Mouse (Mus musculus) bone marrow macrophage, adult 2 months (primary cell): ENCODE results near the gene Acot8. TPM values are rescaled to one million over a fixed set of nuclear protein-coding genes. Genes with fewer than 3 reads are reported as not detected.

ENCODE experiments used
- H3K27ac ChIP-seq: 2 replicates; pipeline ENCODE4 v1.5.1; 2012; ENCODE audit warnings: low read depth, low read length; ENCODE audit not compliant: insufficient read depth
- H3K4me1 ChIP-seq: 2 replicates; pipeline ENCODE4 v1.6.1; 2012; ENCODE audit warnings: low read length; ENCODE audit not compliant: control insufficient read depth, insufficient read depth
- H3K4me3 ChIP-seq: 2 replicates; pipeline ENCODE4 v1.5.1; 2012; ENCODE audit warnings: mild to moderate bottlenecking, low read length, moderate library complexity; ENCODE audit not compliant: insufficient read depth
- CTCF ChIP-seq: IDR thresholded peaks from 2 replicates; pipeline ENCODE4 v1.5.1; 2012; ENCODE audit warnings: low read depth, mild to moderate bottlenecking, low read length, moderate library complexity
- POLR2A ChIP-seq: IDR thresholded peaks from 2 replicates; pipeline ENCODE4 v1.6.1; 2012; ENCODE audit warnings: mild to moderate bottlenecking, low read depth, low read length, borderline replicate concordance
- polyA plus RNA-seq: library from polyadenylated mRNA; stranded (reverse); fragments of >200 nt; gene quantifications from 2 replicates; pipeline ENCODE4 v1.2.4, GENCODE M21; 2012; ENCODE audit not compliant: missing spikeins, insufficient read depth, insufficient read length

Acot8 gene
- polyA plus RNA-seq, 1 experiment = 26.8 TPM

DNA sequence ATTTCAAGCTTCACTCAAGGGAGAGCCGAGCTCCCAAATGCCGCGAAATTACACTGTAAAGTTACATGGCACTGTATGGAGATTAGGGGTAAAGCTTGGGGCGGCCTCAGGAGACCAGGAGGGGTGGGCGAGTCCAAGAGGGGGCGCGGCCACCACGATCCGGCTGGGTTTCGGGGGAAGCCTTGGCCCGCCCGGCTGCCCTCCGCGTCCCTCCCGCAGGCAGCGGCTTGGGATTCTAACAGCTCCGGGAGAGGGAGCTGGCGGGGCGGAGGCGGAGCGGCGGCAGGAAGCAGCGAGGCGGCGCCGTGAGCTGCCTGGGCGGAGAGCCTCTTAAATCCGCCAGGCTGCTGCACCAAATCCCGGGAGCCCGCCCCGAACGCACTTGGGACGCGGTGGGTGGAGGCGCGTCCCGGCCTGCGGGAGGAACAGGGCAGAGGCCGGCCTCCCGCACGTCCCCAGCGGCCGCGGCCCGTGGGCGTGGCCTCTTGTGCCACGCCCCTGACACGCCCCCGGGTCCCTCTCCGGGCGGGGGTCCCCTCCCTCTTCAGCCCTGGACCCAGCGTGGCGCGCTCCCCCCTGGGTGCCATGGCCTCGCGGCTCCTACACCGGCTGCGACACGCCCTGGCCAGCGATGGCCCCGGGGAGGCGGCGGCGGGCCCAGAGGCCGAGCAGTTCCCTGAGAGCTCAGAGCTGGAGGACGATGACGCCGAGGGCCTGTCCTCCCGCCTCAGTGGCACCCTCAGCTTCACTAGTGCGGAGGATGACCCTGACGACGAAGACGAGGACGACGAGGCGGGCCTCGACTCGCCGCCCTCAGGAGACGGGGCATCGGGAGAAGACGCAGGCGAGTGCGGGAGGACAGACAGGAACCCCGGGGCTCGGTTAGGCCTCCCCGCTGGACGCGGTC lies 18.9 kb downstream of the Acot8 start, which contains the start of gene Snx21:
Gene Snx21 (plus strand): TSS at position 343 of the 907 bp plus-strand sequence.
- Histone ChIP-seq H3K4me3 (peak within 1 kb of the TSS; percentile 70), H3K27ac (peak within 1 kb of the TSS; percentile 50), H3K4me1 (peaks cover 15% of the 10 kb centered on the region)
- TF ChIP-seq POLR2A = no peak
- no peak for TF ChIP-seq CTCF

DNA sequence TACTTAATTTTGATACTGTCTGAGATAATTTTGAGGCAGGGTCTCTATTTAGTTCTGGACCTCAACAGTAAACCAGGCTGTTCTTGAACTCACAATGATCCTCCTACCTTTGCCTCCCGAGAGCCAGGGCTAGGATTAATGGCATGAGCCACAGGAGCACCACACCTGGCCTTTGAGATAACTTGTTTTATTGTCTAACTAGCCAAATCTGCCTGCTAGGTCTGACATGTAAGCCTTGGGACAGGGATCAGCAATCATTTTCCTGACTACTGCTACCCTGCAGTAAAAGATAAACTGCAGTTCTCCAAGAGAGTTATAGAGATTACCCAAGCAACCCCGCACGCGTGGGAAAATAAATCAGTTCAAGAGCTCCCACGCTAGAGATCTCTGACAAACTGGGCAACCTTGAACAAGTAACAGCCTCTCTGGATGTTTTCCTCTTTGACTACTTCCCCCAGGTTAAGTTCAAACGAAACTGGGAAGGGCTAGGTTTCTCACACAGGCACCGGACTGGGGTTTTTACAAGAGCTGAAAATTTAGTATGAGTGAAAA lies 19.7 kb downstream of the Acot8 start:
- Histone ChIP-seq H3K4me3 (peak overlapping the region; percentile 70), H3K27ac (peak overlapping the region; percentile 50), H3K4me1 (peaks cover 10% of the 10 kb centered on the region)

GRCm38 (mm10) chr2:164783926-164784581 lies 20.6 kb downstream of the Acot8 start:
- peaks cover 10% of the 10 kb centered on the region for H3K4me1 ChIP-seq
- TF ChIP-seq POLR2A (no peak), CTCF (no peak)
- no peak overlapping the region for H3K4me3 ChIP-seq
- no peak overlapping the region for H3K27ac ChIP-seq

More for the DNA sequence above, 19.7 kb downstream of the Acot8 start:
- TF ChIP-seq POLR2A (no peak), CTCF (no peak)

DNA sequence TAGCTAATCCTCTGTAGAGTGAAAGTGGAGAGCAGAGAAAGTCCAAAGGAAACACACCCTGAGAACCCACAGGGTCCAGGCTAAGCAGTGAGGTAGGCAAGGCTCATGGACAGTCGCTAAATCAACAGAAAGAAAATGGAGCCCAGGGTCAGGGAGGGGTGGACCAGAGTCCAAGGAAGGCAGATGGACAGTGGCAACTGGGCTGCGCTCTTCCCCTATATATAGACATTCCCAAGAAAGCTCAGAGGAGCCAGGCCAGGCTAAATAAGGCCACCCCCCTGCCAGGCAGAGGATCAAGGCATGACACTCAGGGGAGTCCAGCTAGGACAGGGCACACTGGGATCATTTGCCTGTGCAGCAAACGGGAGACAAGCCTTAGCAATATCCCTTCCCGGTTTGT lies 22.8 kb downstream of the Acot8 start:
- H3K27ac ChIP-seq = no peak overlapping the region
- TF ChIP-seq CTCF = no peak
- TF ChIP-seq POLR2A = no peak
- H3K4me3 ChIP-seq = no peak overlapping the region
- H3K4me1 ChIP-seq = peaks cover 8% of the 10 kb centered on the region

DNA sequence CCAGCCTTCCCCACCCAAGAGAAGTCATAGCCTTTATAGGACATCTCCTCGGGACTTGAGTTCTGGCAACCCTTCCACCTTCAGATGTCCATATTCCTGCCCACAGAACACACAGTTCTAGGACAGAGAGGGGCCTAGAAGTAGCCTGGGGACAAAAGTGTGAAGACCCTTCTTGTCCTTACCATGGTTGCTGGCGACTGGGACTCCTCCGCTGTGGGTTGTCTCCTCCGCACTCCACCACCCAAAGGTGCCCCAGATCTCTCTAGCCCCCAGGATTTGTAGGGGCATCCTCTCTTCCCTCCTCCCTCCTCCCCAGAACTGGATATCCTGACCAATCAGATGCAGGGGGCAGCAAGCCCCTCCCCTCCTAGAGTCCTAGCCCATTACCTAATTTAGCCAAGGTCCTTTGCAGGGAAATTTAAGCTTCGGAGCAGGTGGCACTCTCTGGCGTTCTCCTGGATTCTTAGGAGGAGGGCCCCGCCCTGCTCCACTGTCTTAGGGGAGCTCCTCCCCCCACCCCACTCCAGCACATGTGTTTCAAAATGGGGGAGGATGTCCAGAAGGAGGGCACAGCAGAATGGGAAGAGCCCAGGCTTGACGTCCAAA lies 25.1 kb downstream of the Acot8 start, which contains the start of gene Tnnc2:
Gene Tnnc2 (minus strand): TSS at position 487 of the 606 bp plus-strand sequence.
- H3K4me1 ChIP-seq = 0 out of 2 replicates have a peak, but pooled peaks cover under 1% of the 10 kb centered on the region
- H3K27ac ChIP-seq = no peak within 1 kb of the TSS
- no peak for TF ChIP-seq CTCF
- no peak for TF ChIP-seq POLR2A
- no peak within 1 kb of the TSS for H3K4me3 ChIP-seq

- Histone ChIP-seq H3K4me3 (no peak overlapping the region), H3K4me1 (no peaks in the 10 kb centered on the region), H3K27ac (no peak overlapping the region)
- TF ChIP-seq CTCF (no peak), POLR2A (no peak)
Measured at GRCm38 (mm10) chr2:164778809-164779208, 25.9 kb downstream of the Acot8 start.

DNA sequence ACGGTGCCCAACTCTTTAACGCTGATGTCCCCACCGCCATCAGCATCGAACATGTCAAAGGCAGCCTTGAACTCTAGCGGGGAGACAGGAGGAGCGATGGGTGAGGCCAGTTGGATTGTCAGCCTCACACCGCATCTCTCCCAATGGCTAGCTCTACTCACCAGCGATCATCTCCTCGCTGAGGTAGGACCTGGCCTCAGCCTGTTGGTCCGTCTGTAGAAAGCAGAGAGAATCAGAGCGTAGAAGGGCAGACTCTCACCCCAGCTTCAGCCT lies 26.7 kb downstream of the Acot8 start:
- no peaks in the 10 kb centered on the region for H3K4me1 ChIP-seq
- H3K4me3 ChIP-seq = no peak overlapping the region
- H3K27ac ChIP-seq = no peak overlapping the region
- no peak for TF ChIP-seq CTCF
- TF ChIP-seq POLR2A = no peak

DNA sequence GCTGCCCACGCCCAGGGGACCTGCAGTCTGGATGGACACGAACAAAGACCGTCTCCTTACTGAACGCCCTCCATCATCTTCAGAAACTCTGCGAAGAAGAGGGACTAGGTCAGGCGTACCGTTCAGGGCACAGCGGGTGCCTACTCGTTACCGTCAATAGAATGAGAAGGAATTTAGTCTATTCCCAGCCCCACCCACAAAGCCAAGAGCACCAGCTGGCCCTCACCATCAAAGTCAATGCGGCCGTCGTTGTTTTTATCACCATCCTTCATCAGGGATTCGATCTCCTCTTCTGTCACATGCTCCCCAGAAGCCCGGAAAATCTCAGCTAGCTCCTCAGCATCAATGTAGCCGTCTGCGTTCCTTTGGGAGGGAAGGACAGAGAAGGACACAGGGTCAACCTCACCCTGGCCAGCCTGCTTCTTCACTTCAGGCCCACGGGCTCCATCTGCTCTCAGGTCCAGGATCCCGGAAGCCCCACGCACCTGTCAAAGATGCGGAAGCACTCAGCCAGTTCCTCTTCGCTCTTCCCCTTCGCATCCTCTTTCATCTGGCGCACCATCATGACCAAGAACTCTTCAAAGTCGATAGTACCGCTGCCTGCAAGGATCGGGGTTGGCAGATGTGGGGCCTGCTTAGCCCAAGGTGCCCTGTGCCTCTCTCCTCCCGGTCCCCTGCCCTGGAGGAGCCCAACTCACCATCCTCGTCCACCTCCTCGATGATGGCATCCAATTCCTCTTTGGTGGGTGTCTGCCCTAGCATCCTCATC lies 27.3 kb downstream of the Acot8 start:
- Histone ChIP-seq H3K27ac (no peak overlapping the region), H3K4me3 (no peak overlapping the region), H3K4me1 (no peaks in the 10 kb centered on the region)
- TF ChIP-seq CTCF = no peak

- no peak for TF ChIP-seq POLR2A
- TF ChIP-seq CTCF = no peak
- H3K4me1 ChIP-seq = no peaks in the 10 kb centered on the region
- no peak overlapping the region for H3K27ac ChIP-seq
- no peak overlapping the region for H3K4me3 ChIP-seq
Measured at GRCm38 (mm10) chr2:164776801-164777200, 27.9 kb downstream of the Acot8 start.
